Mouse (Mus musculus): Measurements from ENCODE around the gene Nxnl2. TPM values are rescaled to one million over a fixed set of nuclear protein-coding genes. Genes with fewer than 3 reads are reported as not detected.

The Nxnl2 gene
- total RNA-seq (2014; rRNA removed): 3.0 and 3.8 TPM in 2 replicates
- 7.2 and 8.6 TPM in 2 replicates for polyA plus RNA-seq (2015; fragmentation: Nextera tagmentation; extraction: Ambion mirVana)

GRCm38 (mm10) chr13:51170691-51171680 is at the start of gene Nxnl2:
TSS of gene Nxnl2 (plus strand) at chr13:51171022.
- H3K27ac ChIP-seq: no peak within 1 kb of the TSS; the same call in 1 of the 2 replicates
- H3K9me3 ChIP-seq (ENCODE audit: low read length): no peaks in the 10 kb centered on the region
- H3K27me3 ChIP-seq (ENCODE audit: insufficient read depth, low read length): no peaks in the 10 kb centered on the region
- peak within 1 kb of the TSS; percentile 44 for H3K9ac ChIP-seq (replicated peaks; ENCODE audit: low read length)
- H3K4me2 ChIP-seq (ENCODE audit: low read depth, low read length): peak within 1 kb of the TSS; percentile 78
- peak; percentile 80 for ATAC-seq
- peak within 1 kb of the TSS; percentile 42 for H3K4me3 ChIP-seq (ENCODE audit: low read length)
- 0 out of 2 replicates have a peak, but pooled peaks cover 6% of the 10 kb centered on the region for H3K4me1 ChIP-seq (ENCODE audit: insufficient read depth, low read length)
- peak; percentile 60 for DNase-seq (ENCODE audit: low spot score)
- peak; percentile 61 for TF ChIP-seq CTCF (IDR thresholded peaks at IDR 0.05; ENCODE audit: low read depth)
- WGBS: under 1% methylated on average over 64 of the region's 64 CpGs
- no peaks in the 10 kb centered on the region for H3K36me3 ChIP-seq (ENCODE audit: insufficient read depth, low read length)

- no peaks in the 10 kb centered on the region for H3K27me3 ChIP-seq (ENCODE audit: insufficient read depth, low read length)
- H3K4me2 ChIP-seq (ENCODE audit: low read depth, low read length): no peak overlapping the region
- TF ChIP-seq CTCF (IDR thresholded peaks at IDR 0.05; ENCODE audit: low read depth): no peak
- H3K4me1 ChIP-seq (ENCODE audit: insufficient read depth, low read length): peaks cover 11% of the 10 kb centered on the region; the same call in 1 of the 2 replicates
- H3K9me3 ChIP-seq (ENCODE audit: low read length): no peaks in the 10 kb centered on the region
- DNase-seq (ENCODE audit: low spot score): no peak
- 16% methylated on average over 1 of the region's 1 CpGs for WGBS
- no peak overlapping the region for H3K27ac ChIP-seq
- H3K9ac ChIP-seq (replicated peaks; ENCODE audit: low read length): no peak overlapping the region
- ATAC-seq: no peak
- no peaks in the 10 kb centered on the region for H3K36me3 ChIP-seq (ENCODE audit: insufficient read depth, low read length)
- H3K4me3 ChIP-seq (ENCODE audit: low read length): no peak overlapping the region
These were observed 48.9 kb upstream of the Nxnl2 start for GRCm38 (mm10) chr13:51121966-51122365.

DNA sequence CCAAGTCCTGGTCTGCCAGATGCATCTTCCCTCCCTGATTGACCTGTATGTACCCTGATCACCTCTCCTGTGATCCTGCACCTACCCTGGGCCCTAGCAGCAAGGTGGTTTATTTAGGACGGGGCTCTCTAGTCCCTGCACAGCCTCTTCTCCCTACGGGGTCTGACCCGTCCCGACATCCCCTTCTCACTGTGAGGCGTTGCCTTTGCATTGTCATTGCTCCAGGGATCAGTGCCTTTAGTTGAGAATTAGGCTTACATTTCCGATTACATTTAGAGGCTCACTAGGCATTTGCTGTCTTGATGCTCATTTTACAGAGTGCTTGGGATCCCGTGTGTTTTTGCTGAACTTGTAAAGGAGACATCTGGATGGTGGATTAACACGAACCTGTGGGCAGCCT is 48.1 kb upstream of the Nxnl2 start:
- no peak for ATAC-seq
- WGBS: 72% methylated on average over 8 of the region's 8 CpGs
- H3K4me1 ChIP-seq (ENCODE audit: insufficient read depth, low read length): peaks cover 11% of the 10 kb centered on the region; the same call in 1 of the 2 replicates

DNA sequence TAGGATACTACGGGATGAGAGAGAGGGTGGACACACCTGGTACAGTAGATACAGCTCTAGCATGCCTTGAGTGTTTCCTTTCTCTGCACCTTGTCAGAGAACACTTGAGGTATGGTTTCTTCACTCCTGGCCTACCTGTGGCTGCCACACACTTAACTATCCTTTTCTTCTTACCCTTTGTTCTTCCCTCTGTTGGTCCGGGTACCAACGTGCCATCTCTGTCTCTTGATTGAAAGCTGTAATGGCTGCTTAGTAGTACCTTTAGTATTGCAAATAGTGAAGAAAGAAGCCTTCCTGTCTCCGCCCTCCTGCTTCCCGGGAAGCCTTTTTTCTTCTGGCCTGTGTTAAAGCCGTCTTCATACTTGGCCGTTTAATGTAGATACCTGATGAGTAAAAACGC is 45.5 kb upstream of the Nxnl2 start:
- H3K27ac ChIP-seq: no peak overlapping the region
- no peak for TF ChIP-seq CTCF (IDR thresholded peaks at IDR 0.05; ENCODE audit: low read depth)
- 0 out of 2 replicates have a peak, but pooled peaks cover under 1% of the 10 kb centered on the region for H3K4me1 ChIP-seq (ENCODE audit: insufficient read depth, low read length)
- ATAC-seq: no peak
- H3K36me3 ChIP-seq (ENCODE audit: insufficient read depth, low read length): no peaks in the 10 kb centered on the region
- H3K9ac ChIP-seq (replicated peaks; ENCODE audit: low read length): no peak overlapping the region
- 73% methylated on average over 8 of the region's 8 CpGs for WGBS
- no peaks in the 10 kb centered on the region for H3K27me3 ChIP-seq (ENCODE audit: insufficient read depth, low read length)
- H3K9me3 ChIP-seq (ENCODE audit: low read length): no peaks in the 10 kb centered on the region
- H3K4me2 ChIP-seq (ENCODE audit: low read depth, low read length): no peak overlapping the region
- H3K4me3 ChIP-seq (ENCODE audit: low read length): no peak overlapping the region
- DNase-seq (ENCODE audit: low spot score): no peak

More for the DNA sequence above, 48.1 kb upstream of the Nxnl2 start:
- no peaks in the 10 kb centered on the region for H3K9me3 ChIP-seq (ENCODE audit: low read length)
- no peak overlapping the region for H3K27ac ChIP-seq
- no peak for DNase-seq (ENCODE audit: low spot score)
- H3K36me3 ChIP-seq (ENCODE audit: insufficient read depth, low read length): no peaks in the 10 kb centered on the region
- no peak for TF ChIP-seq CTCF (IDR thresholded peaks at IDR 0.05; ENCODE audit: low read depth)
- no peaks in the 10 kb centered on the region for H3K27me3 ChIP-seq (ENCODE audit: insufficient read depth, low read length)
- no peak overlapping the region for H3K4me2 ChIP-seq (ENCODE audit: low read depth, low read length)
- H3K4me3 ChIP-seq (ENCODE audit: low read length): no peak overlapping the region
- H3K9ac ChIP-seq (replicated peaks; ENCODE audit: low read length): no peak overlapping the region

DNA sequence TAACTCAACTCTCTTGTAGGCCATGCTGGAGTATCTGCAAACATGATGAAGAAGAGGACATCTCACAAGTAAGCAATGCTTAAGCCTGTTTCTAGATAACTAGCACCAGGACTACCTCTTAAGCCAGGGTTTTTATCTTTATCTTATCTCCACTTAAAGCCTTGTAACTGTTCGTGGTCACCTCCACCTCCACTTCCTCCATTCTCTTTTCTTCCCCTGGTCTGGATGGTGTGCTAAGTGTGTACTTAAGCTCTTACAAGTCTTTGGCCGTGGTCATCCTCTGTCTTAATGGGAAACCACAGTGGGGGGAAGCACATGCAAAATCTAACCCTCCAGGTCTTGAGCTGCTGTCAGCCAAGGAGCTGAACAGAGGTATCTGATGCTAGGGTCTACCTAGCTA is 42.9 kb upstream of the Nxnl2 start:
- Histone ChIP-seq H3K4me2 (ENCODE audit: low read depth, low read length) (no peak overlapping the region), H3K36me3 (ENCODE audit: insufficient read depth, low read length) (no peaks in the 10 kb centered on the region), H3K9me3 (ENCODE audit: low read length) (no peaks in the 10 kb centered on the region), H3K27ac (no peak overlapping the region), H3K4me3 (ENCODE audit: low read length) (no peak overlapping the region), H3K4me1 (ENCODE audit: insufficient read depth, low read length) (no peaks in the 10 kb centered on the region), H3K9ac (replicated peaks; ENCODE audit: low read length) (no peak overlapping the region), H3K27me3 (ENCODE audit: insufficient read depth, low read length) (no peaks in the 10 kb centered on the region)
- ATAC-seq (no peak), DNase-seq (ENCODE audit: low spot score) (no peak)
- 88% methylated on average over 2 of the region's 2 CpGs for WGBS
- TF ChIP-seq CTCF (IDR thresholded peaks at IDR 0.05; ENCODE audit: low read depth): no peak

DNA sequence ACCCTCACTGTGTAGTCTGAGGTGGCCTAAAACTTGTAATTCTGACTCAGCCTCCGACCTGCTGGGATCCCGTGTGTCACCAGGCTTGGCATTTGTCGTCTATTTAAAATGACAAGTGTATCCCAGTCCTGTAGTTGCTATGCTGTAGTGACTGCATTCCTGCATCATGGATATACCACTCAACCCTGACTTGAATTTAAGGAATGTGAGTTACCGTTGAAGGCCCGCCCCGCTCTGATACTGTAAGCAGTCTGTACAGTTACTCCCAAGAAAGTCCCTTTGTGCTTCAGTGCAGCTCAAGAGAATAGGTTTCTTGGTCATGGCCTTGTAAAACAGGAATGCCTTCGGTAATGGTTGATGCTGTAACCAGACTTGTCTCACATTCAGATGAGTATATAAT is 42.4 kb upstream of the Nxnl2 start:
- TF ChIP-seq CTCF (IDR thresholded peaks at IDR 0.05; ENCODE audit: low read depth): no peak
- Histone ChIP-seq H3K4me2 (ENCODE audit: low read depth, low read length) (no peak overlapping the region), H3K4me1 (ENCODE audit: insufficient read depth, low read length) (no peaks in the 10 kb centered on the region), H3K27me3 (ENCODE audit: insufficient read depth, low read length) (no peaks in the 10 kb centered on the region), H3K4me3 (ENCODE audit: low read length) (no peak overlapping the region), H3K9me3 (ENCODE audit: low read length) (no peaks in the 10 kb centered on the region), H3K27ac (no peak overlapping the region), H3K9ac (replicated peaks; ENCODE audit: low read length) (no peak overlapping the region), H3K36me3 (ENCODE audit: insufficient read depth, low read length) (no peaks in the 10 kb centered on the region)
- ATAC-seq (no peak), DNase-seq (ENCODE audit: low spot score) (no peak)
- WGBS: 88% methylated on average over 7 of the region's 7 CpGs

All from hindbrain, postnatal 0 days (tissue).